Mouse (Mus musculus) spleen, postnatal 10 days (tissue): ENCODE results near the gene Cd5.

ENCODE experiments used
- DNase-seq, 2 experiments: peaks; one replicate each; pipeline ENCODE4 v3.0.0; 2021 to 2022; ENCODE audit warnings: low spot score in 2 of 2

Gene Cd5

DNA sequence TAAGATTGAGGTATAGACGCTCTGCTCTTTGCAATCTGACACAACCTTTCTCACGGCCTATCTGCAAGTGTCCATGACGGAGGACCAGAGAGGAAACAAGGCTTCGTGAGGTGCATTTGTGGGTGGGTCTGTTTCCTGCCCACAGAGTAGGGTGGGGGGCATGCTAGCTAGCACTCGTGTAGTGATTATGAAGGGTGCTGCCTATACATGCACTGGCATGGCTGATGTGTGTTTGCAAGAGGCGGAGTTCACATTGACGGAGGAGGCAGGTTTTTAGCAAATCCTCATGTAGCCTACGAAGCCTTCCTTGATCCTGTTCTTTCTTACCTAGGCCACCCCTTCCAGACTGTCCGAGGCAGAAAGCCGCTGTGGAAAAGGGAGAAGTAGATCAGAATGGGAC, 8.9 kb downstream of the Cd5 start:
- DNase-seq: no peak

DNA sequence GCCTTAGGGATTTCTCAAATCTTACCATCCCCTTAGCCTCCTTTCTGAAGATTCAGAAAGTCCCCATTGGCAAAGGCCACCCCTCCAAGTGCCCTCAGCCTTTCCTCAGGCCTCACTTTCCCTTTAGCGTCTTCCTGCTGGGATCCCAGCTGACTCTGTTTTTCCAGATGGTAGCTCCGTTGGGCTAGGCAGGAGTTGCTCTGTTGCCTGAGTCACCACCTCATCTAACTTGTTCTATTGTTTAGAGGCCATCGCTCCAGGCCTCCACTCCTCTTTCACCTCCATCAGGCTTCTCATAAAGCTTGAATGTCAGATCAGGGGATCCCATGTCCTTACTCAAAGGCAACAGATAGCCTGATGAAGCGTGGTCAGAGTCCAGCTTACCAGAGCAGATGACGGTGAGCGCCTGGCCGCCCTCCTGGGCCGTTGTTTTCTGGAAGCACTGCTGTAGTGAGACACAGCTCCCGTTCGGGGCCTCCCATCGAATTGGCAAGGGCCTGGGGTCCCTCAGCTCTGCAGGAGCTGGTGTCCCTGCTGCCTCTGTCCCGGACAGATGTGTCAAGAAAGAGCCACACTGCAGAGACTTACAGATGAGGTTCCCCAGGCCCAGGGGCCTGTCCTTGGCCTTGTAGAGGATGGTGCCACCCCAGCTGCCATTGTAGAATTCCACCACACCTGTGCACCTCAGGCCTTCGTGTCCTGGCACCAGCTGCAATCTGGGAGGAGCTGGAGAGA, 14.0 kb downstream of the Cd5 start:
- no peak for DNase-seq

DNA sequence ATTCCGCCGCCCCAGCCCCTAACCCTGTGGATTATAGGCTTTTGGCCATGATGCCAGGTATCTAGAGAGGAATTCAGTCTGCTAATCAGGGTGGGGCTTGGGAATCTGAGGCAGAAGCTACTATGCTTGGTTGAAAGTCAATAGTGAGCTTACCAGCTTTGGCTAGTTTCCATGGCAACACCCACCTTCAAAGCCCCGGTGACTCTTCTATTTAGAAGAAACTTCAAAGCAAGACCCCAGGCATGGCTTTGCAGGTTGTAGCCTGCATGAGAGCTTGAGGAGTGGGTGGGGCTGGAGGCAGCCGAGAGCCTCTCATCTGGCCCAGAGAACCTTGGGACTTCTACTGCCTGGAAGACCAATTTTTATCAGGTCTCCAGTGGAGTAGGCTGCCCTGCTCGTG, 15.2 kb downstream of the Cd5 start:
- no peak for DNase-seq

DNA sequence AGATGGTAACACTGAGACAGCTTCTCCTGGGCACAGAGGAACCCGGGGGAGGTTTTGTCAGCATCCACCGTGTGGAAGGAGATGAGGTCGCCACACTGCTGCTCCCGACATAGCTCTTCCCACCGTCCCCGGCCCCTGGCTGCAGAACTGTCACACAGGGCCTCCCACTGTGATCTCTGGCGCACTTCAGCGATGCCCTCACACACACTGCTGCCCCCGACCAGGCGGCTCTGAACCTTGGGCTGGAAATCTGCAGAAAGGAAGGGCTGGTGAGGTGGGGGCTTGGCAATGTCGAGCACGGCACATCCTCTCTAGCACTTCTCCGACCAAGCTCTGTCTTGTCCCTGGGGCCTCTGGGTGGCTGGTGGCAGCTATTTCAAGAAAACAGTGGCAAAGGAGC, 15.7 kb downstream of the Cd5 start:
- DNase-seq: no peak

DNA sequence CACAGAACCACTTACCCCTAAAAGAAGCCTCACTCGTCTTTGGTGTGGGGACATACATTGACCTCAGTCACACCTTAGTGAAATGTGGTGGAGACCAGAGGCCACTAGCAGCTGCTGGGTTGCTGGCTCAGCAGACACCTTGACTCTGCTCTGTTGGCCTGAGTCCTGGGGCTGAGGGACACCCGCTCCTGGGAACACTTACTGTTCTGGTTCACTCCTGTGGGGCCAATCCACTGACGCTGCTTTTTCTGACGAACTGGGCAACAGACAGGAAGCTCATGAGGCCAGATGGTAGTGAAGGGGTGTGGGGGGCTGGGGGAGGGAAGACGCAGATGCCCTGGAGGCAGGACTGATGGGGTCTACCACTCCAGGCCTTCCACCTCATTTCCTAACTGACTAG, 17.7 kb downstream of the Cd5 start:
- no peak for DNase-seq

DNA sequence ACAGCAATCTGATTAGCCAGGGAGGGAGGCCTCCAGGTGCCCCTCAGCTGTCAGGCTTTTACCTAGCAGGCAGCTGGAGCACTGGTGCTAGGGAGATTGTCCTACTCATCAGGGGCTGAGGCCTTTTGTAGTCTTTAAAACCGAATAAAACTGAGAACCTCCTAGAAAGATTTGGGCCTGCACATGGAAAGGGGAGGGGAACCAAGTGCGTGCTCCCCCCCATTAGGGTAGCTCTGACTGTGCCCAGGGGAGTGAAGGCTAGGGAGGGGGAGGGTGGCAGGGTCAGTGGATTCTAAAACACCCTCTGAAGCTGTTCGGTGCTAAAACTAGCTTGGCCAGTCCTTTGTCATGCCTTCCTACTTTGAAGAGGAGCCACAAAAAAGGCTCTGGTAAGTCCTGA, 18.3 kb downstream of the Cd5 start:
- DNase-seq: no peak

DNA sequence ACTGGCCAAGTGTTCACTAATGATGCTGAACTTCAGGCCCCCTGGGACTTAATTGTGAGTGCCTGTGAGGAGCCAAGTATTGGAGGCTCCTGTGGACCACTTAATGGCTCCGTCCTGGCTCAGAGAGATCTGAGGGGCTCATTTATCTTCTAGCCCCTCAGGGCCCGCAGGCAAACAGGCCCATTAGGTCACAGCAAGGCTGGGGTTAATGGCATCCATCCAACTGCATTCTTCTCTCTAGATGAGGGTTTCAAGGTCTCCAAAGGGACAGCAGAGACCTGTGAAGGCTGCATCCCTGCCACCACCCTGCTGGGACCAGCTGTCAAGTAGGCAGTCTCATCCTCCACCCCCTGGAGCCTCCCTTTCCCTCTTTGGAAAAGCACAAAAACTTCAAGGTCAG, 19.1 kb downstream of the Cd5 start:
- DNase-seq: no peak

DNA sequence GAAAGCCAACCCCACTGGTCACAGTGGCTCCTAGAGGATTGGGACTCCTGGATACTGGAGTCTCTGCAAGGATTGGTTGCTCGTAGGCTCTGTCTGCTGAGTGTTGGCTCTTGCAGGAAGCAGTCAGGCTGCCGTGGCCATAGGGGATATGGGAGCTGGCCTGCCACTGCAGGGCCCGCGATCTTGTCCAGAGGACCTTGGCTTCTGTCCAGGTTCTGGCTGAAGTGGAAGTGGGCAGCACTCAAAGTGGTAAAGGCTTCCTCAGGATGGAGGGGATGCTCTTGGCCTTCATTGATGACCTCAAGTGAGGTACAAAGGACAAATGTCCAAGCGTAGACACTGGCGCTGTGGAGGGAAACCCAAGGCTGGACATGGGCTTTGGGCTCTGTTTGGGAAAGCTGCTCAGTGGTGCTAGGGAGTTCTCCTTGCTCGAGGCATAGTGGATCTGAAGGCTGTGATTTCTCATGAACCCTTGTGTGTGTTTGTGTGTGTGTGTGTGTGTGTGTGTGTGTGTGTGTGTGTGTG, 20.5 kb downstream of the Cd5 start:
- no peak for DNase-seq

DNA sequence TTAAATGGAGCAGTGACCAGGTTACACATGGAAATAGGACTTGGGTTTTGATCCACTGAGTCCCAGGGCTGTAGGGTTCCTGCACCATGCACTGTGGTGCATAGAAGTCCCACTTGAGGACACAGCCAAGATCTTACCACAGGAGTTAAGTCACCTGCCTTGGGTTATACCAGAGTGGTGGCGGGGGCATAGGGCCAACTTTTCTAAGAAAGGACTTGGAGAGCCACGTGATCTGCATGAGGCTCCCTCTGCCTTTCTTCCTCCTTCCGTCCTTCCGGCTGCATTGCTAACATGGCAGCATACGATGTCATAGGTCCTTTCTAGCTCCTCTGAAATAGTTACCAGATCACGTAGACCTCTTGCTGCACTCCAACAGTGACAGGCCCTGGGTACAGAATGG, 23.3 kb downstream of the Cd5 start:
- DNase-seq: no peak

DNA sequence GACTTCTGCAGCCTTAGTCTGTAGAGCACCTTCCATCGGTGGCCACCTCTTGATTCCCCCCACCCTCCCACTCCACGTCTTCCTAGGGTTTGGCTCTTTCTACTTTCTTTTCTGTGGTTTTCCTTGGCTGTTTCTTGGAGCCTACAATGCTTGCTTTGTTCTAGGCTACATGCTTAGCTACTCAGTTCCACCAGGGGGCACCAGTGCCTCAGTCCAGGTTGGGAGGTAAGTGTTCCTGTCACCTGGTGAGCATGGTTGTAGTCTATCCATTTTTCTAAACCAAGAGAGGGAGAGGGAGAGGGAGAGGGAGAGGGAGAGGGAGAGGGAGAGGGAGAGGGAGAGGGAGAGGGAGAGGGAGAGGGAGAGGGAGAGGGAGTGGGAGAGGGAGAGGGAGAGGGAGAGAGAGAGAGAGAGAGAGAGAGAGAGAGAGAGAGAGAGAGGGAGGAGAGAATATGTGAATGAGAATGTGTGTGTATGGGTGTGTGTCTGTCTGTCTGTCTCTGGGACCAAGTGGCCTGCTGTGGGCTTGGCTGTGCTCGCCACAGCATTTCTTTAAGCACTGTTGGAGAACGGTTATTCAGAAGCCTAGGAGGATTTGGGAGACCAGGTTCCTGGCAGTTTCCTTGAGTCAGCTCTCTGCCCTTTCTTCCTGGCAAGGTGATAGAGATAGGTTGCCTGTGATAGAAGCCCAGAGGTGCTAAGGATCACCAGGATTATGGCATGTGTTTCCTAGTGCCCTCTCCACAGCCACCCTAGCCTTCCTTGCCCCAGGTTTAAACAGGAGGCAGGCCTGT, 23.9 kb downstream of the Cd5 start:
- DNase-seq: peak; percentile 37 to 81

DNA sequence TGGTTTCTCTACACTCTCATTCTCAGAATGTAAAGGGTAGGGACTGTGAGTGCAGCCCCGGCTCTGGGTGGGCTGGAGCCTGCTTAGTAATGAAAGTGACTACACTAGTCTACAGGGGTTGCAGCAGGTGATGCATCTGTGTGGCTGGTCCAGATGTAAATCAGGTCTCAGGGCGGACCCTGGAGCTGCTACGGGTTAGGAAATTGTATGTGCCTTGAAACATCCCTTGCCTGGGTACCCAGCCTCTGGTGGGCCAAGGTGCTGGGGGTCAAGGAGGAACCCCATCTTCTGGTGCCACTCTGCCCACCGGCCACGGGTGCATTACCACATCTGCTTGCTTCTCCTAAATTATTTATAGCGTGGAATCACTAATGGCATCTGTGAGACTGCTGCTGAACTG, 24.6 kb downstream of the Cd5 start:
- peak in 1 of 2 experiments; percentile 11 for DNase-seq

DNA sequence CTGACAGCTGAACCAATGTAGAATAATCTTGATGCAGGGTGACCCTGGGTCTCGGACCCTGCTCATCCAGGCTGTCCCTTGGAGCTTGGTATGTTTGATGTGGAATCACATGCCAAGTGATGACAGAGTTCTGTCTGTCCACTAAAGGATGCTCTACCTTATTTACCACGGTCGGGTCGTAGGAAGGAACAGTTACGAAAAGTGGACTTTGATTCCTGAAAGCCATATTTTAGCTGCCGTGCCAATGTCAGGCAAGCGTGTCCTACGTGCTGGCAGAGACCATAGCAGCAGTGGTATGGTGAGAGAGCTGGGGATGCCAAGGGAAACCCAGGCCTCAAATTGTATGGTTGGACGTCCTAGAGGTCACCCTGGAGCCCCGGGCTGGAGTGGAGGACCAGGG, 25.3 kb downstream of the Cd5 start:
- no peak for DNase-seq

DNA sequence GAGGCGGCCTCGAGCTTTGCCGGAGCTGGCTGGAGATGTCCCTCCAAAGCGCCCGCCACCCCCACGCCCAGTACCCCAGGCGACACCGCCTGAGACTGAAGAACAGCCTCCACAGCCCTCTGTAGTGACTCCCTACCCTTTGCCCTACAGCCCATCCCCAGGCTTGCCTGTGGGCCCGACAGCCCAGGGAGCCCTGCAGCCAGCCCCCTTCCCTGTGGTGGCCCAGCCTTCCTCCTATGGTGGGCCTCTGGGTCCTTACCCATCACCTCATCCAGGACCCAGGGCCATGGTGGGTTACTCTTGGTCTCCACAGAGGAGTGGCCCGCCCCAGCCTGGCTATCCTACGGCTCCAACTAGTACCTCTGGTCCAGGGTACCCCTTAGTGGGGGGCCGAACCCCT, 26.2 kb downstream of the Cd5 start:
- DNase-seq: peak in 1 of 2 experiments; percentile 14

DNA sequence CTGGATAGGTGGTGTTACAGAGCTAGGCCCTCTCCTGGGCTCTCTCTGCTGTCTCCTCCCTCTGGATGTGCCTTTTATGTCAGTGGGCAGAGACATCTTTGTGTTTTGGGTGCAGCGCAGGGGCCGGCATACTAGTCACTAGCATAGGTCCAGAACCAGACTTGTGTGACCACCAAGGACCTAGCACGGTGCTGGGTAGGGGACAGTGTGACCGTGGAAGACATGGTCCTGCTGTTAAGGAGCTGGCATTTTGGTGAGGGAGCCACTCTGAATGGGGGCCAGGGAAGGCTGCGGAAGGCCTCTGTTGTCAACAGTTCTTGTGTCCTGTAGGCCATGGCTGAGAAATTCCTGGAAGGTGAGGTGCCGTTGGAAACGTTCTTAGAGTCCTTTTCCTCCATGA, 26.6 kb downstream of the Cd5 start:
- no peak for DNase-seq

DNA sequence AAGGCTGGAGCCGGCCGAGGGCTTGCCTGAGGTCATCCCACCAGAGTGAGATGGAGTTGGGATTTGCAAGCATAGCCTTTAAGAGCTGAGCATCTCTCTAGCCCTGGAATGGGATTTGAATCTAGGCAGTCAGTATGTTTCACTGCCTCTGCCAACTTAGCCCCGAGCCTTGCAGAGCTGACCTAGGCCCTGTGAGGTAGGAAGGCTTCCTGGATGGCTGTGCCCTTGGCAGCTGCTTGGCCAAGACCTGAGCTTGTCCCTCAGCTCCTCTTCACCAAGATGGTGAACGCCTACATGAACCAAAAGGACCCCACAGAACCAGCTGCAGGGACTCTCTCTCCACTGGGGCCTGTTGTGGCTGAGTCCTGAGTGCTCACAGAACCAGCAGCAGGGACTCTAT, 28.1 kb downstream of the Cd5 start:
- DNase-seq: no peak

DNA sequence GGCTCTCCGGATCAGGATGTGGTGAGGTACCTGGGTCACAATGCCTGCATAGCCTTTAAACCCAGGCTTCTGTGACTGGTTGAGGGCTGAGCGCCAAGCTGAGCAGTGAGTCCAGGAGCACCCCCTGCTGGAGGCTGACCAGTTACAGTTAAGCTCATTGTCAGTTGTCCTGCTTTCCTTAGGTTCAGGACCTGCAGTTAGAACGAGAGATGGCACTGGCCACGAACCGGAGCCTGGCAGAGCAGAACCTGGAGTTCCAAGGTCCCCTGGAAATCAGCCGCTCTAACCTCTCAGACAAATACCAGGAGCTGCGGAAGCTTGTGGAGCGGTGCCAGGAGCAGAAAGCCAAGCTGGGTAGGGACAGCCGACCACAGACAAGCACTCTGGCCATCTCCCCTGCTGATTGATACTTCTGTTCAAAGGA, 28.7 kb downstream of the Cd5 start:
- peak in 1 of 2 experiments; percentile 77 for DNase-seq

DNA sequence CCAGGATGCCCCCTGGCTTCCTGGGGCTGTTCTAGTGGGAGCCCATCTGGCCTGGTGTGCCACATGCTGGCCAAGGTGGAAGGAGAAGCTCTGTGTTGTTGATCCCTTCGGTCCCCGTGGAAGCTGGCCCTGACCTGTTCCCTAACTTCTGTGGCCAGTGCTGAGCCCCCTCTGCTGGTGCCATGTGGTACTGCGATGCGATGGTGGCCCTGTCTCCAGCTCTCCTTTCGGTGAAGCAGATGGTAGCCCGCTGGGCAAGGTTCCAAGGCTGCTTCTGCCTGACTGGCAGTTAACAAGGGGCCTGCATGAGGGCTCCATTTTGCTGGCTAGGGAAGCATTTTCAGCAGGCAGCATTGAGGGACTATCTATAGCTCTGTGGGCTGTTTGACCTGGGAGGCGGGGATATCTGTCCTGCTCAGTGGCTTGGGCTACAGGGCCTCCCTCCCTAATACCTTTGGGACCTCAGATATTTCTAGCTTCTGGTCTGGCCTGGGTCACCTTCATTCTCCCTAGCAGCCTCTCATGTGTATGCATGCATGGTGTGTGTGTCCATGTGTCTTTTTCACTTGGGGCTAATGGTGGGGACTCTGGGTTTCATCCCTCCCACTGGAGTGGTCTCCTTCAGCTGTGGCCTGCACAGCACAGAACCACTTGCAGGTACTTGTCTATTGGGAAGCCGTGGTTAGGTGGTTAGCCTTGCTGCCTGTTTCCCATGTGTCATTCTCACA, 29.3 kb downstream of the Cd5 start:
- DNase-seq: peak; percentile 92 to 94

DNA sequence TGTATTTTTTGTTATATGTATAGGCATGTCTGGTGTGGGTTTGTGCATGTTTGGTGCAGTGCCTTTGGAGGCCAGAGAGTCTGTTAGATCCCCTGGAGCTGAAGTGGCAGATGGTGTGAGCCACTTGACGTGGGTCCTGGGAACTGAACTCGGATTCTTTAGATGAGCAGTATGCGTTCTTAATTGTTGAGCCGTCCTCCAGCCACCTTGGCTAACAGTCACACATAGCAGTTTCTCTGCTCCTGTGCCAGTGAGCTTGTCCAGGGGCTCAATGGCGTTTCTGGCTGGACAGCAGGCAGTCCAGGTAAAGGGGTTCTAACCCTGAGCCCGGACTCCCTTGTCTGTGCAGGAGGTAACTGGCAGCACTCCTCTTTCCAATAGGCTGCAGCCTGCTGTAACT, 29.9 kb downstream of the Cd5 start:
- DNase-seq: no peak

DNA sequence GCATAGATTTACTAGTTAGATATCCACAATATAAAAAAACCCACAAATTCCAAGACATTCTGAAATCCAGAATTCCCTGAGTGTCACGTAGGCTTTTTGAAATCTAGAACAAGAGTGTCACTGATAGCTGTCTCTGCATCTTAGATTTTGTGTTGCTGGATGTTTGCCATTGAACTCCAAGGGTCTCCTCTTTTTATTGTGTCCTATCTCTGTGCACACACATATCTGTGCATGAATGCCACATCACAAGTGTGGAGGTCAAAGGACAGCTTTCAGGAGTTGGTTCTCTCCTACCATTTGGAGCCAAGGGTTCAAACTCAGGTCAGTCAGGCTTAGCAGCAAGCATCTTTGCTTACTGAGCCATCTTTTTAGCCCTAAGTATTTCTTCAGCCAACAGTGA, 30.9 kb downstream of the Cd5 start:
- DNase-seq: no peak

DNA sequence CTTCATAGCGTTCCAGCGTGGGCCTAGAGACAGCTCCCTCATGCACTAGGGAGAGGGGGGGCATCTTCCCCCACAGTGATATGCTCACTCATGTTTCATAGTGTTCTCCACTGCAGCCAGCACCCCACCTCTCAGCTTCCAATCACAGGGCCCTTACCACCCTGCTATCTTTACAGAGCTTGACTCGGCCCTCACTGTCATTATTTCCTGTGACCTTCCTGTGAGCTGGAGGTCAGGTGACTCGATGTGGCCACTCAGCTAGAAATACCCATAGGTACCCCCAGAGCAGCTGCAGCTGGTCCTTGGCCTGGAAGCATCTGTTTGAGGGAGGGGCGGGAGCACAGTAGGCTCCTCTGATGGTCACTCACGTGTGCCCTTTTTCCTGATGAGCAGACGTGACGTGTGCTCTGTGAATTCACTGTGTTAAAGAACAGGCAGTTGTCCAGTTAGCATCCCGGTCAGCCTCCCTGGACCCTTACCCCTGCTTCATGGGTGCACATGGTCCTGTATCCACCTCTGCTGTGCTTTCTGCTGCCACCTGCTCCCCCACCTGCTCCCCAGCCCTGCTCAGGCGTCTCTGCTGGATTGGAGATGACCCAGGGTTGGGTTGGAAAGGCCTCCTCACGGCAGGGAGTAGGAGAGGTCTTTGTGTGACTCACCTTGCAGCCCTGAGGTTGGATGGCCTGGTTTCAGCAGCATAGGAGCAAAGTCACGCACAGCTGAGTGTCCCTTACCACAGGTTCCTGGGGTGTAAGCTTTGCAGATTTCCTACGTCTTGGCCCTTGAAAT, 31.5 kb downstream of the Cd5 start:
- no peak for DNase-seq

DNA sequence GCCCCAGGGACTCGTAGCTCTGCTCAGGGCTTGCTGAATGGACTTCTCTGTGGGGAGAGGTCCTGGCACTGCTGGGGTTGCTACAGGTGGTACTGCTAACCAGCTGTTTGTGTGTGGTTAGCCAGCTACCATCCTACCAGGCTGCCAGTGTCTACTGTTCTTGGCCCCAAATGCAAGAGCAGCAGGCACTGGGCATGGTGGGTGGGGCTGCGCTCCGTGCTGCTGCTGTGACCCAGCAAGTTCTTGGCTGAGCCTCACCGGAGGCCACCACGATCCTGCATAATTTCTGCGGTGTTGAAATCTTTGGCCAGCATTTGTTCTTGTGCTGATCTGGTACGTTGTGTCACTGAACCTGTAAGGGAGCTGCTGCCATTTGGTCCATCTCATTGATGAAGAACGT, 35.3 kb downstream of the Cd5 start:
- DNase-seq: no peak

DNA sequence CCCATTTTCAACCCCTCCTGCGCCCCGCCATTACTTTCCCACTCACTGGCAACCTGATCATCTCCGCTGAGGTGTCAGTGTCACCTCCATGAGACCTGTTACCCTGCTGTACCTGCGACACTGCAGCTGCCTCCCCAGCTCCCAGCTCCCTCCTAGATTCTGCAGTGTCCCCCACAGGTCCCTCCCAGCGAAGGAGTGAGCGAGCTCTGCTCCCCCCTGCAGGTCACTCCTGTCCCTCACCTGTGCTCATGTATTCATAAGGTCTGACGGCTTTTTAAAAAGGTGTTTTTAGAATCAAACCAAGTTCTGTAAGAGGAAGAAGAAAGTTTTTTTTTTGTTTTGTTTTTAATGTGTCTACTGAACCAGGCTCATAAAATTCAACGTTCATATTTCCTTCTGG, 36.7 kb downstream of the Cd5 start:
- no peak for DNase-seq
